Mouse (Mus musculus): ENCODE results near the gene Armh3.

DNA sequence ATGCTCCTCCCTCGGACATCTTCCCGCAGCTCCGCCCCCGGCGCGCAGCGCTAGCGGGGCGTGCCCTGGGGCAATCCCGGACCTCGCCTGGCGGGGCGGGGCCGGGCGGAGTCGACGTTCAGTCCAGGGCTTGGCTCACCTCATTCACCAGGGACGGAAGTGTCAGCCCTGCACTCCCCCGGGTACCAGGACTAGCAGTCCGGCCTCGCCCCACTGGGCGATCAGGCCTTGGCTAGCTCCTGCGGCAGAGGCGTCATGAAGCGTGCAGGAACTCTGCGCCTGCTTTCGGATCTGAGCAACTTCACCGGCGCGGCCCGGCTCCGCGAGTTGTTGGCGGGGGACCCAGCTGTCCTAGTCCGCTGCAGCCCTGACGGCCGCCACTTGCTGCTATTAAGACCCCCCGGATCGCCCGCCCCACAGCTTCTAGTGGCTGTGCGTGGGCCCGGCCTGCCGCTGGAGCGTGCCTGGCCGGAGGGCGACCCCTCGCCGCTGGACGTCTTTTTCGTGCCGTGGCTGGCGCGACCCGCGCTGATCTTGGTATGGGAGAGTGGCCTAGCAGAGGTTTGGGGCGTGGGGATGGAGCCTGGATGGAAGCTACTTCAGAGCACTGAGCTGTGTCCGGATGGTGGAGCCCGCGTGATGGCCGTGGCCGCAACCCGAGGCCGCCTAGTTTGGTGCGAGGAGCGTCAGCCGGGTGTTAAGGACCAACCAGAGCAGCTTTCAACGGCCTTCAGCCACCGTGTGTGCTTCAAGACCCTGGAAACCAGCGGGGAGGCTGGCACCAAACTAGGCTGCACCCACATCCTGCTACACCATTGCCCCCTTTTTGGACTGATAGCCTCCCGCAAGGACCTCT is 5.3 kb upstream of the Armh3 start, which contains the start of gene Hps6:
- TF ChIP-seq CTCF (IDR thresholded peaks at IDR 0.05; ENCODE audit: borderline replicate concordance, control insufficient read depth, extremely low read depth, insufficient read depth, low read length, poor library complexity) (peak; percentile 53; the same call in 1 of the 2 replicates), POLR2A (IDR thresholded peaks at IDR 0.05; ENCODE audit: control insufficient read depth, extremely low read depth, insufficient read depth, low read length, poor library complexity) (peak; percentile 49; the same call in 1 of the 2 replicates)

Measured in thymus, adult 2 months (tissue).